Mouse (Mus musculus): ENCODE data around the gene Cplx3. TPM values are rescaled to one million over a fixed set of nuclear protein-coding genes. Genes with fewer than 3 reads are reported as not detected.
A peak's percentile ranks its signal among the peaks of the same experiment; 100 is the strongest.

Cplx3 gene
- total RNA-seq, 1 experiment from 2014 or later, result not detected

DNA sequence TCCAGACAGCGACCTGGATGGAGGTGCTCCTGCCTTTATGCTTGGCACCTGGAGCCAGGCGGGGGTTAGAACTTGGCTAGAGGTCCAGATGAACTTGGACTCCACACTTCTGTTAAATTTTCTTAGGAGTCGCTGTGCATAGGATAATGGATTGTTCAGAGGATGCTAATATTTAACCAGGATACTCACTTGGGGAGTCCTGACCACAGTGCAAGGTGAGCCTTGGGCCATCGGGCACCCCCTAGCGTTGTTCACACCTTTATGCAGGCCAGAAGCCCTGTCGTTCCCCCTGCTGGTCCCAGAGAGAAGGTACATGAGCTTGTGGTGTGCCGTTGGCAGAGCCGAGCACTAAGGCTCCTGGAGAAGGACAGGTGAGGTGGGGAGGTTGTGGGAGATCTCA is 39.2 kb downstream of the Cplx3 start:
- no peak for ATAC-seq (ENCODE audit: extremely low read depth, insufficient number of reproducible peaks, low FRiP score, poor library complexity, severe bottlenecking)

DNA sequence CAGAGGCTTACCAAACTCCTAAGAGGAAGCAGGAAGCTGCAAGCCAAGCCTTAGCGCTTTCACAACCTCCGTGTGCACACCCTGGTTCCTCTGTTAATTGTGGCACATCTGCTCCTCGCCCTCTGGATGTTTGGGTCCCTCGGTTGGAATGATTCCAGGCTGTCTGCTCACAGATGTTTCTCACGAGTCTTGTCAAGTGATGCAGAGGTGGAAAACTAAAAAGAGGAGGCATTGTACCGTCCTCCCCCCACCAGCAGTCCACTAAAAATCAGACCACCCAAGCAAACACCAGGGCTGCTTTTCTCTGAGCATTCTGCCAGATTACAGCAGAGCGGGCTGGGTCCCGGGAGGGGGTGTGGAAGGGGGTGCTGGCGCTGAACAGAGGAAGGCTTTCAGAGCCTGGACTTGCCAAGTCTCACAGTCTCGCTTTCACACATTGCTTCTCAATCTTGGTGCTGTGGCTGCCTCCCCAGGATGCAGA is 40.3 kb downstream of the Cplx3 start:
- no peak; the same call in 1 of the 2 replicates for ATAC-seq (ENCODE audit: extremely low read depth, insufficient number of reproducible peaks, low FRiP score, poor library complexity, severe bottlenecking)

DNA sequence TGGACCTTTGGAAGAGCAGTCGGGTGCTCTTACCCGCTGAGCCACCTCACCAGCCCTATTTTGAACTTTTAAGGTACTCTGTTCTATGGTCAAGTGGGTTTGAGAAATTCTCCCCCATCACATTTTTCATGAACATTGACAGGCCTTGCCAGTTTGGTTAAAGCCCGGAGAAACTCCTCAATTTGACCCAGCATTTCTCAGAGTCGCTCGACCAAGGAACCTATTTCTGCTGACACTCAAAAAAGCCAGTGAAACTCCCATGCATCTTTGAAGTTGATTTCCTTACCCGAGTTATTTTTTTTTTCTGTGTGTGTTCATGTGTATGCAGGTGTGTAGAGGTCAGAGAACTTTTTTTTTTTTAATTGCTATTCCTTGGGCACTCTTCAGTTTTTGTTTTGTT is 41.5 kb downstream of the Cplx3 start:
- no peak for ATAC-seq (ENCODE audit: extremely low read depth, insufficient number of reproducible peaks, low FRiP score, poor library complexity, severe bottlenecking)

DNA sequence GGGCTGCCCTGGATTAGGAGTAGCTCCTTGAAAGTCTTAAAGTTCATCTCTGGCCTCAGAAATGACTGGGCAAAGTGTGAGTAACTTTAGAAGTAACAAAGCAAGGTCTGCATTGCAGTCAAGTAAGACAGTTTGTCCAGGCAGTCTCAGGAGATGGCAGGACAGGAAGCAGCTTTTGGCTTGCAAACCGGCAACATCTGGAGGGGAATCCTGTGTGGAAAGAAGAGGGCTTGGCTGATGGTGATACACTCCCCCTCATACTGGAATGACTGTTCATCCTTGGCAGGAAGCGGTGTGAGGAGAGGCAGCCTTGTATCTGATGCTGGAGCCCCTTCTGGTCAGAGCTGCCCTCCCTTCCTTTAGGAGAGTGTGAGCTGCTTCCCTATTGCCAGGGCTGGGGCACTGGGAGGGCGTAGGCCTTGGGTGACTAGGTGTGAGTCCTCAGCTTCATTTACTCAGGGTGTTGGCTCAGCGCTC is 43.1 kb downstream of the Cplx3 start:
- no peak for ATAC-seq (ENCODE audit: extremely low read depth, insufficient number of reproducible peaks, low FRiP score, poor library complexity, severe bottlenecking)

DNA sequence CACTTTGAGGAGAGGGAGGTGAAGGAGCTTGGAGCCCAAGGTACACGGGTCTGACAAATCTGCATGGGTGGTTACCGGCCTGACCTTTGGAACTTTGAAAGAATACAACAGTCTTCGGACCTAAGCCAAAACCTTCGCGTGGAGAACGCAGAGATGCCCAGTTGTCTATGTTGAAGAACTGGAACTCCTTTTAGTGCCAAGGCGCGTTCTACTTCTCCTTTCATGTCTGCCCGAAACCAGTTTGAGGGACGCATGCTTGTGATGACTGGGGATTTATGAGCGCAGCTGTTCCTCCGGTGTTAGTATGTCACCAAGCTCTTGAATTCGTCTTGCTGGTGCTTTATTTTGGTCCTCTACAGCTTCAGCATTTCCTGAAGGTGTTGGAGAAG is 44.4 kb downstream of the Cplx3 start:
- peak; percentile 22; the same call in 1 of the 2 replicates for ATAC-seq (ENCODE audit: extremely low read depth, insufficient number of reproducible peaks, low FRiP score, poor library complexity, severe bottlenecking)

DNA sequence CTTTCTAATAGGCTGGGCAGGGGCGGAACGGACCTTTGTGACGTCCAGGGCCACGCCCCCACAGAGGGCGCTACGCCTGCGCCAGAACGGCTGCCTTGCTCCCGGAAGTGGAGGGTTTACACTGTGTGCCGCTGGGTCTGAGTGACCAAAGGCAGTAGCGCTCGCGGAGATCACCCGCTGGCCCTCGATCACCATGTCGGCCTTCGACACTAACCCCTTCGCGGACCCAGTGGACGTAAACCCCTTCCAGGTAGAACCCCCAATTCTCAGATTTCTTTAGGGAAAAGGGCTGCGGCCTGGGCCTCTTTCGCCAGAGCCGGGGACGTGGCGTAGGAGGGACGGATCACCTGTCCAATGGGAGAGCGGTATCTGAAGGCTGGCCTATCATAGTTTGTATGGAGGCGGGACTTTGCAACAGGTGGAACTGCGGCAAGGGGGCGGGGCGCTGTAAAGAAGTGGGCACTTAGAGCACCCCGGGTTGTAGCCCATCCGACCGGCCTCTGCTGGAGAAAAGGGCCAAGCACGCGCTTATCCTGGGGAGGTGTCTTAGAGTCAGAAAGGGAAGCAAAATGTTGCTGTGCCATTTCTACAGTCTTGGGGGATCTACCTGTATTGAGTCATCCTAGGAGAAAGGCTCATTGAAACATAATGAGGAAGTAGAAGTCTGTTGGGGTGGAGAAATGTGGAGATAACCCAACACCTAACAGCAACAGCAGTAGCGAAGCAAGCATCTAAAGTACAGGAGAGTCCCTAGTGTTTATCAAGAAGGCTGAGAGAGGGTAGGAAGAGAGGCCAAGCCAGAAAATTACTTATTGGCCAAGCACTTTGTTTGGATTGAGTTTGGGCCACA is 45.0 kb downstream of the Cplx3 start, which contains the start of gene Scamp2:
Scamp2 (plus strand) TSS at position 83 of the 850 bp plus-strand sequence.
- peak; percentile 90 for ATAC-seq (ENCODE audit: extremely low read depth, insufficient number of reproducible peaks, low FRiP score, poor library complexity, severe bottlenecking)

DNA sequence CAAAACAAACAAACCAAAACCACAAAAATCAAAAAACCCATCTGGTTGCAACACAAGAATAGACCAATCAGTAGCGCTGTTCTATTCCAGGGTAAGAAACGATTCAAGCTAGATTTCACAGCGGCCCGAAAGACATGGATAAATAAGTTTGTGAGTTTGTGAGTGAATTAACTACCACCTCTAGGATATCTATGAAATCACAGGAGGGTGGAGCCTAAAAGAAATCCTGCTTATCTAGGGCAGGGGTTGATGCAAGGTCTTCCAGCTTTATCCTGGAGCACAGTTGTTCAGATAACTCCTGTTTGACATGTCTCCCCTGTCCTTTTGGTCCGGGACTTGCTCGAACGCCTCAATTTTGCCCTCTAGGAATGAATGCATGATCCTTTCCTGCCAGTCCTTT is 45.8 kb downstream of the Cplx3 start:
- no peak for ATAC-seq (ENCODE audit: extremely low read depth, insufficient number of reproducible peaks, low FRiP score, poor library complexity, severe bottlenecking)

DNA sequence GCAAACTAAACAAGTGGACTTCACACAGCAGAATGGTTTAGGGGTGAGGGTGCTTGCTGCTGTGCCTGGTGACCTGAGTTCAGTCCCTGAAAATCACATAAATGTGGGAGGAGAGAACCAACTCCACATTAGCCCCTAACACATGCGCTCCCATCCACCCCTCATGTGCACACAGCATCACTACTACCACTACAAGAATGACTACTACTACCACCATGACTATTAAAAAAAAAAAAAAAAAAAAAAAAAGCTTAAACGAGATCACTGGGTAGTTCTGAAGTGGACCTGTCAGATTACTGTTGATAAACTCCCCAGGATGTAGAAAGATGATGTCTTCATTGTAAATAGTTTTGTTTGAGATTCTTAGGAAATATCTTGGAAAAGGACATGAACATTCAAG is 46.5 kb downstream of the Cplx3 start:
- no peak for ATAC-seq (ENCODE audit: extremely low read depth, insufficient number of reproducible peaks, low FRiP score, poor library complexity, severe bottlenecking)

DNA sequence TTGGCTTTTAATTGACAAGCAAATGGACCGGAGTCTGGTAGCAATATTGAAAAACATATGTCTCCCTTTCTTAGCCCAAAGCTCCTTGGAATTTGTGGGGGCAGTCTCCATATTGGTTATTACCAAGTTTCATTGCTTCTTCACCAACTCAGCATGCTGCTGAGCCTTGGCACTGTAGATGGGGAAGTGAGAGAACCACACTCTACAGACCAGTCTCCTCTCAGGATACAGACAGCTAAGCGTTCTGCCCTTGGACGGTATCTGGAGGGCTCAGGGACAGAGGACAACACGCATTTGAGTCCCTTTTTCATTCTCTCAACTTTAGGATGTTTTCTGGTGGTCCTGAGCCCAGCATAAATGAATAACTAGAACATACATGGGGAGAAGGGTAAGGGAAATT is 47.5 kb downstream of the Cplx3 start:
- no peak for ATAC-seq (ENCODE audit: extremely low read depth, insufficient number of reproducible peaks, low FRiP score, poor library complexity, severe bottlenecking)

DNA sequence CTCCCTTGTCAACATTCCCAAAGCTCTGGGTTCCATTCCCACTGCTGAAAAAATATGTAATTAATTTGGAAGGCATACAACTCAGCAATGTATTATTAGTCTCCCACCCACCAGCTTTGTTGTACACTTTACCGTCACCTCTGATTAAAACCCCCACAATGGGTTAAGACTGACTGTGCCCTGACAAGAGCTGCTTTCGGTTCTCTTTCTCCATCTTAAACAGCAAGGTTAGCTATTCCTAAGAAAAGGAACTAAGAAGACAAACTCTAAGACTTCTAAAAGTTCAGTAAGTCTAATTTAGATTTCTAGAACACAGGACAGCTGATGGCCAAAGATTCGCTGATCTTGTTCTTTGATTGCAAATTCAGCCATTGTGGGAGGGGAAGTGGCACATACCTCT is 48.9 kb downstream of the Cplx3 start:
- ATAC-seq (ENCODE audit: extremely low read depth, insufficient number of reproducible peaks, low FRiP score, poor library complexity, severe bottlenecking), result no peak

DNA sequence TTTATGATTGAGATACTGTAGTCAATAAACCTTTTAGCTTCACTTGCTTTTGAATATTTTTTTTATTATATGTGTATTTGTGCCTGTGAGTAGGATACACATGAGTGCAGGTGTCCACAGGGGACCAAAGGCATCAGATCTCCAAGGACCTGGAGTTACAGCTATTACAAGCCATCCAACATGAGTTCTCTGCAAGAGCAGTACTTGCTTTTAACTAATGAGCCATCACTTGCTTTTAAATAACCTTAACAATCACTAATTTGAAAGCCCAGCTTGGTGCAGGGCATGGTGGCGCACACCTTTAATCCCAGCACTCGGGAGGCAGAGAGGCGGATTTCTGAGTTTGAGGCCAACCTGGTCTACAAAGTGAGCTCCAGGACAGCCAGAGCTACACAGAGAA is 51.3 kb downstream of the Cplx3 start:
- no peak for ATAC-seq (ENCODE audit: extremely low read depth, insufficient number of reproducible peaks, low FRiP score, poor library complexity, severe bottlenecking)

DNA sequence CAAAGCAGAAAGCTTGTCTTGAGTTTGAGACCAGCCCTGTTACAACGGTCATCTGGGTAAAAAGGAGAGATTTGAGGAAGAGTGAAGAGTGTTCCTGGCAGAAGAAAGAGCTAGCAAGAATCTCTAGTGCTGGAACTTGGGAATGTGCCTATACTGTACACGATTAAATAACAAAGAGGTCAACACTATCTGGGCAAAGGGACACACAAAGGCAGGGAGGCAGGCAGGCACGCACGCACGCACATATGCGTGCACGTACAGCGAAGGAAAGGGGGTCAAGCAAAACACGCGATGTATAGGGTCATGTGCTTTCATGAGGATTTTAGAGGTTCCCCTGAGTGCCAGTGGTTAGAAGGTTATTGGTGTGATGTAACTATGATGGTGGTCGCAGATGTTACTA is 53.0 kb downstream of the Cplx3 start:
- ATAC-seq (ENCODE audit: extremely low read depth, insufficient number of reproducible peaks, low FRiP score, poor library complexity, severe bottlenecking), result no peak

DNA sequence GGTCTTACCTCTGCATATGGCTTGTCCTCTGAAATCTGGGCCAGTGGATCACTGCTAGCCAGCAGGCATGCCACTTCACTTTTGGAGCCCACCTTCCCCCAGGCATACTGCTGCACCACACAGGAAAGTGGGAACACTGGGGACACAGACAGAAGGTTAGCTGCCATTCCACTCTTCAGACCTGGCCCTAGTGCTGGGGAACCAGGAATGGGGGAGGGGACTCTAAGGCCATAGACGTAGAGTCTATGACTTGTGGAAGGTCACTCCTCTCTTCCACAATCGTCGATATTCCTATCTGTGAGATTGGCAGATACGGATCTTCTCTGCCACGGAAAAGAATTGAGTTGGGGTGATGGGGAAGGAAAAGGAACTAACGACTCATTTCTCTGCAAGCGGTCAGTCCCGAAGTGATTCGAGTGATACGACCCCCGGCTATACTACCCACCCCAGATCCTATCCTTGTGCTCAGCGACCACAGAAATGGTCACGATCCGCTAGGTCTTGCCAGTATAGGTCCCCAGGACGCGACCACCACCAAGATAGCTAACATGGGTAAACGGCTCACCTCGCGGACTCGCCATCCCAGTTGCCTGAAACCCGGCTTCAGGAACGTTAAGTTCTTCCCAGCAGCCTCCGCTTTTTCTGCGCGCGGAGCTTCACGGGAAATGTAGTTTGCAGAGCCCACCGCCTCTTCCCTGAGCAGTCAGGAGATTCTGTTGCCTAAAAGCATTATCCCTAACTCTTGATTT is 53.8 kb downstream of the Cplx3 start, which contains the start of gene Mpi:
Mpi (minus strand) TSS at position 625 of the 749 bp plus-strand sequence.
- no peak for ATAC-seq (ENCODE audit: extremely low read depth, insufficient number of reproducible peaks, low FRiP score, poor library complexity, severe bottlenecking)

DNA sequence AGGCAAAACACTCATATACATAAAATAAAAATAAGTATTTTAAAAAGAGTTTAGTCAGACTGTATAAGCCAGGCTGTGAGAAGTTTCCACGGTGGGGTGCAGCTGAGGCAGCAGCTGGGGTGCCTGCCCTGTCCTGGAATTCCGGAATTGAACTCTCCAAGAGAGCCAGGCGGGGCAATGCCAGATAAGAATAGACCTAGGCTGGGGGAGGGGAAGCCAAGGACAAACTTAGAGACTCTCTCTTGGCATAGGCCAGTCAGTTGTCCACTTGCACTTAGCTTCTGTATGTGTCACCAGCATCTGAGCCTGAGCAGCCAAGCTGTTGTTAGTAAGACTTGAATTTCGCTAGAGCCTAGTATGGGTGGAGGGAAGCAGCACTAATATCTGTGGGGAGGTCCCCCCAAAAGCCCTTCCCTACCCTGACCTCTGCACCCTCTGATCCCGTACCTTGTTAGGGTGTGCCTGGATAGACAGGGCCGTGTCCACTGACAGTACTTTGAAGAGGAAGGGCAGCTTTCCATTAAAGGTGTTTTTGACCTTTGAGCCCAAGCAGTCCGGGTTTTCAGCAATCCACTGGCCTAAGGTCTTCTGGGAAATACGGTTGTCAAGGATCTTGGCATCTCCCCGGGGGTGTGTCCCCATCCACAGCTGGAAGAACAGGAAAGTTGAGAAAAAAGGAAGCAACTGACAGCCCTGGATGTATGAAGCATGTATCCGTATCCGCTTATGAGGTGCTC is 55.8 kb downstream of the Cplx3 start:
- ATAC-seq (ENCODE audit: extremely low read depth, insufficient number of reproducible peaks, low FRiP score, poor library complexity, severe bottlenecking), result no peak

Other genes with a start within 250 kb of the Cplx3 start
- gene Ppcdc, start 166.2 kb downstream of the Cplx3 start, total RNA-seq (2017), result 63.6 and 70.3 TPM in 2 replicates
- gene Scamp5, start 138.2 kb downstream of the Cplx3 start, total RNA-seq (2017), result not detected in 2 replicates
- not detected in 2 replicates for gene Rpp25, start 102.3 kb downstream of the Cplx3 start, total RNA-seq (2017)
- gene Cox5a, start 85.0 kb downstream of the Cplx3 start, total RNA-seq (2017), result 31.7 and 34.9 TPM in 2 replicates
- 13.8 and 15.0 TPM in 2 replicates for gene Fam219b, start 68.8 kb downstream of the Cplx3 start, total RNA-seq (2017)
- gene Mpi, start 53.5 kb downstream of the Cplx3 start, total RNA-seq (2017), result 8.1 and 11.9 TPM in 2 replicates
- gene Scamp2, start 45.3 kb downstream of the Cplx3 start, total RNA-seq (2017), result 28.9 and 34.9 TPM in 2 replicates
- gene Ulk3, start 16.8 kb downstream of the Cplx3 start, total RNA-seq (2017), result 34.4 and 39.3 TPM in 2 replicates
- gene Lman1l, start 14.5 kb upstream of the Cplx3 start, total RNA-seq (2017), result 0.93 and 2.0 TPM in 2 replicates
- gene Csk, start 47.4 kb upstream of the Cplx3 start, total RNA-seq (2017), result 499 and 556 TPM in 2 replicates
- gene Cyp1a2, start 77.4 kb upstream of the Cplx3 start, total RNA-seq (2017), result not detected in 2 replicates
- not detected in 2 replicates for gene Cyp1a1, start 81.6 kb upstream of the Cplx3 start, total RNA-seq (2017)
- gene Edc3, start 102.3 kb upstream of the Cplx3 start, total RNA-seq (2017), result 4.5 and 5.8 TPM in 2 replicates
- gene Clk3, start 159.6 kb upstream of the Cplx3 start, total RNA-seq (2017), result 110 and 117 TPM in 2 replicates
- 47.4 and 51.3 TPM in 2 replicates for gene Arid3b, start 230.5 kb upstream of the Cplx3 start, total RNA-seq (2017)

Measured in neutrophil, adult 5-6 weeks (primary cell).